Mouse (Mus musculus) limb, embryonic 10.5 days (tissue): ENCODE data around the gene Stard10. TPM values are rescaled to one million over a fixed set of nuclear protein-coding genes. Genes with fewer than 3 reads are reported as not detected.

ENCODE experiments used
- DNase-seq: peaks from one replicate; pipeline ENCODE4 v3.0.0-alpha.2; 2017; ENCODE audit warnings: low spot score
- H3K27ac ChIP-seq: fragments of 300-500 bp; sonication (generic); 2 replicates; pipeline ENCODE4 v1.5.1; 2016; ENCODE audit warnings: mild to moderate bottlenecking
- H3K27me3 ChIP-seq: fragments of 300-500 bp; sonication (generic); 2 replicates; pipeline ENCODE4 v1.6.1; 2016; ENCODE audit warnings: low read depth, mild to moderate bottlenecking; ENCODE audit not compliant: poor library complexity, severe bottlenecking
- H3K36me3 ChIP-seq: fragments of 300-500 bp; sonication (generic); 2 replicates; pipeline ENCODE4 v1.6.1; 2016; ENCODE audit warnings: mild to moderate bottlenecking, moderate library complexity
- H3K4me1 ChIP-seq: fragments of 300-500 bp; sonication (generic); 2 replicates; pipeline ENCODE4 v1.6.1; 2016
- H3K4me3 ChIP-seq: fragments of 300-500 bp; sonication (generic); 2 replicates; pipeline ENCODE4 v1.5.1; 2016; ENCODE audit warnings: mild to moderate bottlenecking, moderate library complexity
- H3K9me3 ChIP-seq: fragments of 300-500 bp; sonication (generic); replicated peaks from 2 replicates; pipeline ENCODE4 v1.6.1; 2016; ENCODE audit warnings: mild to moderate bottlenecking
- WGBS: fragments of 180-500 bp; shearing (Covaris S2); methylation state at CpG from one replicate; pipeline ENCODE4 v1.1.7; 2016; 5-methylcytosine and 5-hydroxymethylcytosine counted together
- polyA plus RNA-seq: library from polyadenylated mRNA; unstranded; fragments of >200 nt; fragmentation: Nextera tagmentation; extraction: Ambion mirVana; gene quantifications from 2 replicates; pipeline ENCODE4 v1.2.1, GENCODE M21; 2016

Gene Stard10
- polyA plus RNA-seq, 1 experiment from 2014 or later, result 11.7 TPM

DNA sequence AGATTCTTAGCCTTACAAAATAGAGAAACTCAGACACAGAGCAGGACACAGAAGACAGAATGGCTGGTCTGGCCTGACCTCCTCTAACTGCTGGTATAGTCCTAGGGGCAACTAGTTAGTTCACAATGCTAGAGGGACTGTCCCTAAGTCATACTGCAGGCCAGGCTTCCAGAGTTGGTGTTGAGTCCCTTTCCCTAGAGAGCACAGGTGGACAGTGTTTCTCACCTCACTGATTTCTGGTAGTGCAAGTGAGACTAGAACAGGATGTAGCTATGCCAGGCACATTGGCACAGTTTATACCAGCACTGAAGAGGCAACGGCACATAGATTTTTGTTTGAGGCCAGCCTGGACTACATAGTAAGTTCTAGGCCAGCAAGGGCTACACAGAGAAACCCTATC lies 24.2 kb upstream of the Stard10 start:
- 100% methylated on average over 1 of the region's 1 CpGs for WGBS
- DNase-seq, result no peak
- H3K4me3 ChIP-seq, result no peak overlapping the region
- peaks cover 59% of the 10 kb centered on the region for H3K36me3 ChIP-seq
- no peaks in the 10 kb centered on the region for H3K9me3 ChIP-seq
- no peak overlapping the region for H3K27ac ChIP-seq
- peaks cover 12% of the 10 kb centered on the region for H3K4me1 ChIP-seq
- peaks cover 16% of the 10 kb centered on the region for H3K27me3 ChIP-seq

DNA sequence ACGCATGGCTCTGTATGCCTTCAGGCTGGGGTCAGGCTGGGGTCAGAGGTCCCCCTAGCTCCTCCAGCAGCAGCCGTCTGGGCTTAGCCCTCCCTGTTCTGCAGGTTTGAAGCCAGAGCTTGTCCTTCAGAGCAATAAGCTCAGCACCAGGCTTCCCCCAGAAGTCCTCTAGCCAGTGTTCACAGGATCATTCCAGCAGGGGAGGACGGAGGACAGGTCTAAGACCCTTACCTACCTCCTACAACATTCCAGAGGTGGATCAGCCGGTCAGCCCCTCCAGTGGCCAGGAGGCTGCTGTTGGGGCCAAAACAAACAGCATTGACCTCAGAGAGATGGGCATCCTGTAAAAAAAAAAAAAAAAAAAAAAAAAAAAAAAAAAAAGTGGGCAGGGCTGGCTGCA lies 23.7 kb upstream of the Stard10 start:
- H3K4me1 ChIP-seq, result peaks cover 12% of the 10 kb centered on the region
- no peak overlapping the region for H3K4me3 ChIP-seq
- no peaks in the 10 kb centered on the region for H3K9me3 ChIP-seq
- DNase-seq, result no peak
- H3K36me3 ChIP-seq, result peaks cover 59% of the 10 kb centered on the region
- no peak overlapping the region for H3K27ac ChIP-seq
- 47% methylated on average over 4 of the region's 4 CpGs for WGBS
- H3K27me3 ChIP-seq, result peaks cover 20% of the 10 kb centered on the region

- Histone ChIP-seq H3K36me3 (peaks cover 59% of the 10 kb centered on the region), H3K27me3 (peaks cover 25% of the 10 kb centered on the region), H3K4me3 (no peak overlapping the region), H3K27ac (no peak overlapping the region), H3K9me3 (no peaks in the 10 kb centered on the region), H3K4me1 (peaks cover 12% of the 10 kb centered on the region)
- DNase-seq, result no peak
- WGBS, result 55% methylated on average over 4 of the region's 4 CpGs
These were observed 23.3 kb upstream of the Stard10 start for GRCm38 (mm10) chr7:101293611-101294010.

DNA sequence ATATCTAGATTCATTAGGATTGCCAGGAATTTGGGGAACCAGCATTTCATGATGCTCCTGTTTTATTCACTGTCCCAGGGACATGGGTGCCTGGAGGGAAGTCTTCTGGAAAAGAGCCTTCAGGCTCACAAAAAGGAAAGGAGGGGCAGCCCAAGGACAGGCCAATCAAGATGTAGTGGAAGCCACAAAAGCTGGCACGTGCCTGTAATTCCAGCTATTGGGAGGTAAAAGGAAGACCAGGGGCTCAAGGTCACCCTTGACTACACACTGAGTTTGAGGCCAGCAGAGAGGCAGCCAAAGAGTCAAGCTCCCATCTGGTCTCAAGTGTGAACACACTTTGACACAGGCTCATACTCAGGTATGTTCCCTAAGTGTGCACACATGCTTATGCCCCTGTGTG lies 21.4 kb upstream of the Stard10 start:
- Histone ChIP-seq H3K4me3 (no peak overlapping the region), H3K36me3 (peaks cover 41% of the 10 kb centered on the region), H3K9me3 (no peaks in the 10 kb centered on the region), H3K27ac (no peak overlapping the region), H3K4me1 (peaks cover 22% of the 10 kb centered on the region), H3K27me3 (peaks cover 43% of the 10 kb centered on the region)
- WGBS, result 75% methylated on average over 1 of the region's 1 CpGs
- DNase-seq, result no peak

DNA sequence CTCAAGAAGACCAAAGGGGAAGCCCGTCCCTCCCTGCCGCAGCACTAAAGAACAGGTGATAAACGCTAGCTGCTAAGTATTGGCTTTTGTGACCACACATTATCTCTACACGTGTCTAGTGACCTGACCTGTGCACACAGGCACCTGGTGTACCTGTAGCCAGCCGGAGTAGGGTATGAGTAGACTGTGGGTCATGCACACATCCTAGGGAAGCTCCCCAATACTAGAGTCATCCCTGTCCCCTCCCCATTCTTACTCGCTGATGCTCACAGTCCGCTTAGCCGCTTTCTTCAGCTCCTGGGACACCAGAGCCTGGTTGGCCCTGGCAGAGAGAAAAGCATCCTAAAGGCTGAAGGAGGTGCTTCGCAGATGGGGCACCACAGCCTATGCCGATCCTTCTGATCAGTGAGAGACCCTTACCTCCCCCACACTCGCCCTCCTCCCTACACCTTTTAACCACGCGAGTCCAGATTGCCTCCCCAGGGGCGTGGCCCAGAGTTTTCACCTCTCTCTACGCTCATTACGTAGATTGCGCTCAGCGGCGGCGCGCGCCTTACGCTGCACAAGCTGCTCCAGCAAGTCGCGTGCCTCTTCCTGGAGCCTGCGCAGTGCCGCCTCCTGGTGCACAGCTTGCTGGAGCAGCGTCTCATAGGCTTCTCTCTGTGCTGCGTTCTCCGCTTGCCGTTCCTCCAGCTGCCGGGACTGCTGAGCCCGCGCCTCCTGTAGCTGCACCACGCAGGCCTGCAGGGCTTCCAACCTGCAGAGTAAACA lies 20.4 kb upstream of the Stard10 start:
- Histone ChIP-seq H3K9me3 (no peaks in the 10 kb centered on the region), H3K36me3 (peaks cover 35% of the 10 kb centered on the region), H3K4me3 (peak overlapping the region; percentile 45), H3K27me3 (peaks cover 43% of the 10 kb centered on the region), H3K27ac (peak overlapping the region; percentile 59; the same call in 1 of the 2 replicates), H3K4me1 (peaks cover 32% of the 10 kb centered on the region)
- 10% methylated on average over 35 of the region's 35 CpGs for WGBS
- DNase-seq, result peak; percentile 87

- Histone ChIP-seq H3K9me3 (no peaks in the 10 kb centered on the region), H3K4me1 (peaks cover 36% of the 10 kb centered on the region), H3K4me3 (peak overlapping the region; percentile 45), H3K36me3 (peaks cover 30% of the 10 kb centered on the region), H3K27me3 (peaks cover 43% of the 10 kb centered on the region), H3K27ac (peak overlapping the region; percentile 59; the same call in 1 of the 2 replicates)
- WGBS, result 26% methylated on average over 8 of the region's 8 CpGs
- no peak for DNase-seq
These were observed 19.9 kb upstream of the Stard10 start for GRCm38 (mm10) chr7:101297023-101297405.

GRCm38 (mm10) chr7:101298375-101298774 lies 18.5 kb upstream of the Stard10 start:
- Histone ChIP-seq H3K36me3 (peaks cover 21% of the 10 kb centered on the region), H3K4me1 (peaks cover 44% of the 10 kb centered on the region), H3K27me3 (peaks cover 43% of the 10 kb centered on the region), H3K27ac (no peak overlapping the region), H3K4me3 (no peak overlapping the region), H3K9me3 (no peaks in the 10 kb centered on the region)
- 89% methylated on average over 3 of the region's 3 CpGs for WGBS
- DNase-seq, result no peak

DNA sequence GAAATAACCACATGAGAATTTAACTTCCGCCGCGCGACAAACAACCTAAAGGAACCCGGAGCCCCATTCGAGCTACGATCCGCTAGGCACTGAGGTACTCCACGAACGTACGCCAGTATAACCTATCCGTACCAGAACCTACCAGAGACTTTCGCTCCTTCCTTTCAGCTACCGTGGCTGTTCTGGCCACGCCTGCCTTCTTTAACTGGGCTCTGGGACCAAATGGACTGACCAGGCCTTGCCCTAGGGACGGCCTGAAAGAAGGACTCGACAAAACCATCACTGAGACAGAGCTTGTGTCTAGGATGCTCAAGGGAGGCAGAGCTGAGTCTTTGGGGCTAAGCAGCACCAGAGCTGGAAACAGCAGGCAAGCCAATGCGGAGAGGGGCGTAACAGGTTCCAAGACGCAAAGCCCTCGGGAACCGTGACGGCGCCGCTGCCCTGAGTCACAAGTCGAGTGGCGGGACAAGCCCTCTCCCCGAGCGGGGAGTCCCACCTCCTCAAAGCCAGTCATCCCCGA lies 15.5 kb upstream of the Stard10 start:
- peaks cover 36% of the 10 kb centered on the region for H3K27me3 ChIP-seq
- no peaks in the 10 kb centered on the region for H3K9me3 ChIP-seq
- H3K4me1 ChIP-seq, result peaks cover 40% of the 10 kb centered on the region
- DNase-seq, result no peak
- no peaks in the 10 kb centered on the region for H3K36me3 ChIP-seq
- 1% methylated on average over 30 of the region's 30 CpGs for WGBS
- H3K27ac ChIP-seq, result peak overlapping the region; percentile 88
- H3K4me3 ChIP-seq, result peak overlapping the region; percentile 81

GRCm38 (mm10) chr7:101301881-101302456 lies 14.9 kb upstream of the Stard10 start, which contains the start of gene Atg16l2:
TSS of gene Atg16l2 (minus strand) at chr7:101302251.
- no peaks in the 10 kb centered on the region for H3K9me3 ChIP-seq
- H3K27me3 ChIP-seq, result peaks cover 34% of the 10 kb centered on the region
- H3K27ac ChIP-seq, result peak within 1 kb of the TSS; percentile 88
- peak; percentile 95 for DNase-seq
- peaks cover 35% of the 10 kb centered on the region for H3K4me1 ChIP-seq
- no peaks in the 10 kb centered on the region for H3K36me3 ChIP-seq
- WGBS, result under 1% methylated on average over 39 of the region's 39 CpGs
- peak within 1 kb of the TSS; percentile 81 for H3K4me3 ChIP-seq

DNA sequence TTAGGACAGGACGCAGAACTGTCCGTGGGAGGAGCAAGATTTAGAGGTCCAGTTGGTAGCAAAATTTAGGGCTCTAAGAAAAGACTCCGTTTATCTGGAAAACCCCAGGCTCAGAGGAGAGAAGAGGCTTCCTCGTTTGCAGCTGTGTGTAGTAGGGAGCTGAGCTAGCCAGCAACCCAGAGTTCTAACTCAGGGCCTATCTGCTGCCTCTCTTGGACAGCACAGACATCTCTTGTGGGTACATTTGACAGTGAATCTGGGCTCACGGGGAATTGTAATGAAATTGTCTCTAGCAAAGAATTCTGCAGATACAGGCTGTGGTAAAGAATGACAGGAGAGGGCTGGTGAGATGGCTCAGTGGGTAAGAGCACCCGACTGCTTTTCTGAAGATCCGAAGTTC lies 14.2 kb upstream of the Stard10 start:
- Histone ChIP-seq H3K36me3 (no peaks in the 10 kb centered on the region), H3K4me3 (peak overlapping the region; percentile 81), H3K27ac (peak overlapping the region; percentile 88; the same call in 1 of the 2 replicates), H3K4me1 (peaks cover 32% of the 10 kb centered on the region), H3K9me3 (no peaks in the 10 kb centered on the region), H3K27me3 (peaks cover 27% of the 10 kb centered on the region)
- 28% methylated on average over 7 of the region's 7 CpGs for WGBS
- no peak for DNase-seq

DNA sequence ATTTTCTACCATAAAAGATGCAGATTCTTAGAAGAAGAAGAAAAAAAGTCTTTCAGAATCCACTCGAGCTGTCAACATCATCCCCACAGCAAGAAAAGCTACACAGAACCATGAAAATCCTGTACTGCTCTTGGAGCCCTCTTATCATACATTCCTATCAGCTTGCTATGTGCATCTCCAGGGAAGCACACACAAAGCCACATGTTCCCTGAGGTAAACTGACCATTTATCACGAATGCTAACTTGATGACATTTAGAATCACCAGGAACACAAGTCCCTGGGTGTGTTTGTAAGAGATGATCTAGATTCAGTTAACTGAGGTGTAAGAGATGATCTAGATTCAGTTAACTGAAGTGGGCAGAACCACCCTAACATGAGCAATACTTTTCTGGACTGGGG lies 10.0 kb upstream of the Stard10 start:
- H3K4me3 ChIP-seq, result no peak overlapping the region
- 68% methylated on average over 2 of the region's 2 CpGs for WGBS
- H3K9me3 ChIP-seq, result no peaks in the 10 kb centered on the region
- no peaks in the 10 kb centered on the region for H3K36me3 ChIP-seq
- no peaks in the 10 kb centered on the region for H3K27me3 ChIP-seq
- no peak overlapping the region for H3K27ac ChIP-seq
- peaks cover 15% of the 10 kb centered on the region for H3K4me1 ChIP-seq
- no peak for DNase-seq

DNA sequence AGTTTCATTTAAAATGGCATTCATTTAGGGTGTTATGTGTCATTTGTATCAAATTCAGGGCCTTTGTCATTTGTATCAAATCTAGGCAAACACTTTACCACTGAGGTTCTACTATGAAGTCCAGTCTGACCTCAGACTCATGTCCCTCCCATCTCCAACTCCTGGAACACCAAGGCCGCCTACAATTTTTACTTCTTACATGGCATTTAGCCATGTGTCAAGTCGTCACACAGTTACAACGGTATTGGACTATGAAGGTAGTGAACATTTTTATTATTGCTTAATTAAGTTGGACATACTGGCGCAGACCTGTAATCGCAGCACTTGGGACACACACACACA lies 6.9 kb upstream of the Stard10 start:
- Histone ChIP-seq H3K4me1 (peaks cover 6% of the 10 kb centered on the region), H3K27me3 (no peaks in the 10 kb centered on the region), H3K9me3 (no peaks in the 10 kb centered on the region), H3K27ac (peak overlapping the region; percentile 91), H3K36me3 (no peaks in the 10 kb centered on the region), H3K4me3 (peak overlapping the region; percentile 64)
- 49% methylated on average over 5 of the region's 5 CpGs for WGBS
- no peak for DNase-seq

DNA sequence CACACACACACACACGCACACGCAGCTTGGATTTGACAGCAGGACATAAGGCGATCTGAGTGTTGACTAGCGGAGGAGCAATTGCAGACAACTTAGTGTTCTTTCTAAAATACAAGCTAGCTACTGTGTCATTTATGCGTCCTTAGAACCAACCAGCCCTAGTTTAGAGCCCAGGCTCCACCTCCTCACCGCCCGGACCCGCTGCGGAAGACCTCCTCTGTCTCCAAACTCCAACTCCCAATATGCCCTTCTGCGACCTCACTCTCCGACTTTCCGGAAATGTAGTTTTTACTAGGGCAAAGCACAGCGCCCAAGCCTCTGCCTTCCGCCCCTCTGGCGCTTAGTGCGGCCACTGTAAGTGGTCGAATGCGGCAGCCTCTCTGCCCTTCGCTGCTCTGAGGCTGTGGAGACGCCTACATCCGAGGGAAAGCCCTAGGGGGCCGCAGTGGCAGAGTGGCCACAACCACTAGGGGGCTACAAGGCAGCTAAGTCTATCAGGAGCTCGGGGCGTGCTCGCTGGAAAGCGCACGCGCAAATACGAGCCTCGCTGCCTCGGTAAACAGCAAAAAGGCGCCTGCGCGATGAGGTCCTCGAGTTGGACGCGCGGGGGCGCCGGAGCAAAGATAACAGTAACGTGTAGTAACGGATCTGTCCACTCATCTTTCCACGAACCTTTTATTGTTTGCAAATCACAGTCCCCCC lies 6.4 kb upstream of the Stard10 start:
- Histone ChIP-seq H3K9me3 (no peaks in the 10 kb centered on the region), H3K36me3 (no peaks in the 10 kb centered on the region), H3K27me3 (no peaks in the 10 kb centered on the region), H3K4me3 (peak overlapping the region; percentile 64), H3K27ac (peak overlapping the region; percentile 91), H3K4me1 (peaks cover 6% of the 10 kb centered on the region)
- under 1% methylated on average over 43 of the region's 43 CpGs for WGBS
- peak; percentile 96 for DNase-seq
